12 mouse cellular contexts compared by ENCODE assay signal in genomic region chr7:98720731-98721130, GRCm38 (mm10).
"Had no signal": no experiment of that assay in that cellular context is flagged by ENCODE, and none has a peak within 500 bp of the region (broad histone marks: within the 10 kb centered on the region; RNA-seq: fewer than 3 reads in every experiment).

No protein-coding gene starts in this region.

- H3K4me2 ChIP-seq: liver, embryonic 12.5 days; lung, embryonic 15.5 days; midbrain, embryonic 12.5 days; stomach, embryonic 15.5 days had no signal

- H3K4me3 ChIP-seq: left cerebral cortex, adult 2 months; limb, embryonic 15.5 days; liver, embryonic 12.5 days; lung, embryonic 15.5 days; midbrain, embryonic 12.5 days; stomach, embryonic 15.5 days had no signal

- H3K27ac ChIP-seq: kidney, postnatal 0 days; left cerebral cortex, adult 2 months; liver, embryonic 12.5 days; lung, embryonic 15.5 days; midbrain, embryonic 12.5 days; stomach, embryonic 15.5 days had no signal

- DNase-seq: kidney, adult 8-10 months; kidney, postnatal 36 days; right cerebral cortex, postnatal 14 days; thymus, postnatal 14 days had no signal

- H3K9me3 ChIP-seq: limb, embryonic 15.5 days; liver, embryonic 12.5 days; lung, embryonic 15.5 days; midbrain, embryonic 12.5 days; stomach, embryonic 15.5 days had no signal

- H3K27me3 ChIP-seq: liver, embryonic 12.5 days; lung, embryonic 15.5 days; midbrain, embryonic 12.5 days had no signal

- H3K4me1 ChIP-seq: liver, embryonic 12.5 days; lung, embryonic 15.5 days; midbrain, embryonic 12.5 days had no signal

- ATAC-seq: intestine, postnatal 0 days; liver, embryonic 12.5 days had no signal

- H3K9ac ChIP-seq: limb, embryonic 15.5 days; liver, embryonic 12.5 days; lung, embryonic 15.5 days; midbrain, embryonic 12.5 days; stomach, embryonic 15.5 days had no signal
